Mouse (Mus musculus) liver, embryonic 15.5 days (tissue): ENCODE results near the gene P2rx6. TPM values are rescaled to one million over a fixed set of nuclear protein-coding genes. Genes with fewer than 3 reads are reported as not detected.

Experiments
- ATAC-seq: fragments of 200-750 bp; cut with Nextera tagmentation; 2 replicates; pipeline ENCODE4 v1.8.0; 2017; ENCODE audit warnings: moderate number of reproducible peaks, mild to moderate bottlenecking, moderate library complexity; ENCODE audit not compliant: insufficient read depth
- H3K27ac ChIP-seq: fragments of 300-500 bp; sonication (generic); replicated peaks from 2 replicates; pipeline ENCODE4 v1.5.1; 2015; ENCODE audit warnings: mild to moderate bottlenecking, inconsistent platforms
- H3K27me3 ChIP-seq: fragments of 300-500 bp; sonication (generic); 2 replicates; pipeline ENCODE4 v1.6.1; 2015; ENCODE audit warnings: mild to moderate bottlenecking, inconsistent platforms
- H3K36me3 ChIP-seq: fragments of 300-500 bp; sonication (generic); replicated peaks from 2 replicates; pipeline ENCODE4 v1.6.1; 2015; ENCODE audit warnings: moderate library complexity, mild to moderate bottlenecking, inconsistent platforms
- H3K4me1 ChIP-seq: fragments of 300-500 bp; sonication (generic); replicated peaks from 2 replicates; pipeline ENCODE4 v1.6.1; 2015; ENCODE audit warnings: inconsistent platforms
- H3K4me2 ChIP-seq: fragments of 300-500 bp; sonication (generic); 2 replicates; pipeline ENCODE4 v1.6.1; 2015; ENCODE audit warnings: moderate library complexity, mild to moderate bottlenecking, inconsistent platforms
- H3K4me3 ChIP-seq: fragments of 300-500 bp; sonication (generic); replicated peaks from 2 replicates; pipeline ENCODE4 v1.5.1; 2015; ENCODE audit warnings: mild to moderate bottlenecking, inconsistent platforms
- H3K9ac ChIP-seq: fragments of 300-500 bp; sonication (generic); 2 replicates; pipeline ENCODE4 v1.6.1; 2015; ENCODE audit warnings: moderate library complexity, mild to moderate bottlenecking, inconsistent platforms
- H3K9me3 ChIP-seq: fragments of 300-500 bp; sonication (generic); replicated peaks from 2 replicates; pipeline ENCODE4 v1.6.1; 2016; ENCODE audit warnings: inconsistent platforms
- WGBS: fragments of 180-500 bp; shearing (Covaris S2); methylation state at CpG from one replicate; pipeline ENCODE4 v1.1.7; 2015; ENCODE audit warnings: mixed read lengths; ENCODE audit not compliant: insufficient replicate concordance; 5-methylcytosine and 5-hydroxymethylcytosine counted together
- polyA plus RNA-seq: library from polyadenylated mRNA; unstranded; fragments of >200 nt; fragmentation: Nextera tagmentation; extraction: Ambion mirVana; gene quantifications from 2 replicates; pipeline ENCODE4 v1.2.1, GENCODE M21; 2015

Gene P2rx6
- polyA plus RNA-seq, 1 experiment from 2014 or later: 0.14 TPM

DNA sequence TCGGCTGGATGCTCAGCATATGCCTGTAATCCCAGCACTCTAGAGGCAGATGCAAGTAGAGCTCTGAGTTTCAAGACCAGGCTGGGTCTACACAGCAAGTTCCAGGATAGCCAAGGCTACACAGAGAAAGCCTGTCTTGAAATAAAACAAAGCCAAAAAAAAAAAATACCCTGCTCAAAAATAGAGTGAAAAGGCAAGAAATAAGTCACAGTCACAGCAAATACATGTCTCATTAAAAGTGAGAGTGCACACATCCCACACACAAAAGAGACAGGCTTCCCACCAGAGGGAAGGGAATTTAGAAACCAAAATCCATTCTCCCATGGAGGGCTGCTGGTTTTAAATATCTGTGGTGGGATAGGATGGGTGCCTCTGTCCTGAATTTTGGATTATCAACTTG, 1.9 kb downstream of the P2rx6 start:
- H3K36me3 ChIP-seq: no peaks in the 10 kb centered on the region
- 24% methylated on average over 1 of the region's 1 CpGs for whole genome bisulfite sequencing

DNA sequence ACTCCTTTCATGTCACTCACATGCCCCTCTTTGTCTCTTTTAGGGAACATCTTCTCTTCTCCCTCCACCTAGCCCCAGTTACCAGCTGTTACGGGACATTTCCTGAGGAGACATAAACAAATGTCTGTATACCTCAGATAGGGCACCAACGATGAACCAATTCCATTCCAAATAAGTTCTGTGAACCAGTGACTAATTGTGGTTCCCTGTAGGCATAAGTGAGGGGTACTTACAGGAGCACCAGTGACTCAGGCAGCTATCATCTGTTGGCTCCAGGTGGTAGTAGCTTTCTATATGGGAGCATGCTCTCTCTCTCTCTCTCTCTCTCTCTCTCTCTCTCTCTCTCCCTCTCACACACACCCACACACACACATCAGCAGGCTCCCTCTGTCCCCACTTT, 2.5 kb downstream of the P2rx6 start:
- no peak for ATAC-seq
- no peaks in the 10 kb centered on the region for H3K36me3 ChIP-seq
- 43% methylated on average over 2 of the region's 2 CpGs for WGBS
- H3K9me3 ChIP-seq: no peaks in the 10 kb centered on the region
- H3K27me3 ChIP-seq: peaks cover 57% of the 10 kb centered on the region
- H3K27ac ChIP-seq: no peak overlapping the region
- no peak overlapping the region for H3K4me3 ChIP-seq
- H3K9ac ChIP-seq: no peak overlapping the region
- no peak overlapping the region for H3K4me2 ChIP-seq
- peaks cover 18% of the 10 kb centered on the region for H3K4me1 ChIP-seq

More for the DNA sequence above, 1.9 kb downstream of the P2rx6 start:
- H3K4me3 ChIP-seq: no peak overlapping the region
- H3K27me3 ChIP-seq: peaks cover 60% of the 10 kb centered on the region
- peaks cover 25% of the 10 kb centered on the region for H3K4me1 ChIP-seq
- H3K27ac ChIP-seq: no peak overlapping the region
- no peaks in the 10 kb centered on the region for H3K9me3 ChIP-seq
- no peak overlapping the region for H3K9ac ChIP-seq
- no peak for ATAC-seq
- H3K4me2 ChIP-seq: no peak overlapping the region

DNA sequence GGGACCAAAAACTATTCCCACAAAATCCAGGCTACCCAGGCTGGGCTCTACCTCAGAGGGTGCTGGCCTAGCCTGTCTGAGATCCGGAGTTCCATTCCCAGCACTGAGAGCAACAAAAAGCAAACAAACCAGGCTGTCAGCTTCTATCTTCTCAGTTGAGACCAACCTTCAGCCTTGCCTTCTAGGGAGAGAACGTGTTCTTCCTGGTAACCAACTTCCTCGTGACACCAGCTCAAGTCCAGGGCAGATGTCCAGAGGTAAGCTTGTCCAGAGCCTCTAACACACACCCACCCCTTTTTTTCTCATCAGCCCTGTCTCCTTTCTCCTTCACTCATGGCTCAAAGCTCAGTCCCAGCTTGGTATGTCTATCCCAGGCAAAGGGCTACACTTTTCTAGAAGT, 3.1 kb downstream of the P2rx6 start:
- ATAC-seq: no peak
- no peak overlapping the region for H3K9ac ChIP-seq
- H3K4me2 ChIP-seq: no peak overlapping the region
- no peaks in the 10 kb centered on the region for H3K36me3 ChIP-seq
- H3K9me3 ChIP-seq: no peaks in the 10 kb centered on the region
- H3K4me3 ChIP-seq: no peak overlapping the region
- H3K4me1 ChIP-seq: peaks cover 15% of the 10 kb centered on the region
- H3K27ac ChIP-seq: no peak overlapping the region
- 30% methylated on average over 3 of the region's 3 CpGs for WGBS
- H3K27me3 ChIP-seq: peaks cover 53% of the 10 kb centered on the region

DNA sequence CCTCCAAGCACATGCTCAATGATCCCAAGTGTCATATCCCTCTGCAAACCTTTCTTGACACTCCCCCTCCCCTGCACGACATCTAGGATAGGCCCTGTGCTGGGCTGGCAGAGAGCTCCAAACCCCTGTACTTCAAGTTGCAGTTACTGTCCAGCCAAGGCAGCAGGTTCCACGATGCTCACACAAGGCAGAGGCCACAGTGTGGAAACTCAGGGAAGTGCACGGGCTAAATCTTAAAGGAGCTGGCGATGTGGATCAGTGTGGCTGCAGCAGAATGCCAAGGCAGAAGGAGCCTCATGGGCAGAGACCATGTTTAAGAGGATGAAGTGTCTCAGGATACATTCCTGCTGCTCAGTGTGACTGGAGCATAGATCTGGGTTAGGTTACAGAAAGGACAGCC, 4.5 kb downstream of the P2rx6 start:
- H3K4me2 ChIP-seq: no peak overlapping the region
- H3K27me3 ChIP-seq: peaks cover 46% of the 10 kb centered on the region
- peaks cover 9% of the 10 kb centered on the region for H3K4me1 ChIP-seq
- H3K36me3 ChIP-seq: no peaks in the 10 kb centered on the region
- 36% methylated on average over 4 of the region's 4 CpGs for WGBS
- ATAC-seq: no peak
- H3K27ac ChIP-seq: no peak overlapping the region
- H3K9ac ChIP-seq: no peak overlapping the region
- no peak overlapping the region for H3K4me3 ChIP-seq
- H3K9me3 ChIP-seq: no peaks in the 10 kb centered on the region

DNA sequence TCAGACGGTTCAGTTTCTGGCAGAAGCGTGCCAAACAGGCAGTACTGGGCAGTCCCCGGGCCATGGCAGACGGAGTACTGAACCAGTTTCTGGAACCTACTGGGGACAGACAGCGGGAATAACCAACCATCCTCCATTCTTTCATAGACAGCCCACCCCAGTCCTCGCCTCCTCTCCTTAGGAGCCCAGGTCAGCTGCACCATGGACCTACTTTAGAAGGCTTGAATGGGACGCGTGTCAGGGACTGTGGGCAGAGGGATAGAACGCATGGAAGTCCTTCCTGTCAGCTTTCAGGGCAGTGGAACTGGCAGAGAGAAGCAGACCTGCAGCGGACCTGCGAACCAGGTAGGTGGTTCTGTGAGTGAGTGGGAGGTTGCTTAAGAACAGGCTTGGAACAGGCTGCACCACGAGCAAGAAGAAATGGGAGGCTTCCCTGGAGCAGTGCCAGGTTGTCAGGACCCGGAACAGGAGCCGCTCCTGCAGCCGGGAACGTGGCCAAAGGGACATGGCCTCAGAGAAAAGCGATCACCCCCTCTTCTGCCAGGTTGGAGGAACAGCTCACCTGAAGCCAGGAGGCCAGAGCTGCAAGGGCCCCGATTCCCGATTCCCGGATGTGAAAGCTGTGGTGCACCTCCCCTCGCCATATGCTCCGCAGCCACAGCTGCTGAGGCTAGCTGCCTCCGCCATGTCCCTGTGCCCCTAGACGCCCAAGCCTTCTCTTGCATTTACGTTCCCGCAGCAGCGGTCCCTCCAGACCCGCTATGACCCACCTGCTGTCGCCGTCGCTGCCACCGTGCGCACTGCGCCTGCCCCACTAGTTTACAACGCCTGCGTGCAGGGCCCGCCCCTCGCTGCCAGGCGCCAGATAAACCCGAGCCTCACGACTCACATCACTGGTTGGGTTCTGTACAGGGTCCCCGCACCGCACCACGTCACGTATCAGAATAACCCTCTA, 14.5 kb downstream of the P2rx6 start:
- Histone ChIP-seq H3K9ac (peak overlapping the region; percentile 39; the same call in 1 of the 2 replicates), H3K27ac (no peak overlapping the region)
- peak; percentile 64 for ATAC-seq

DNA sequence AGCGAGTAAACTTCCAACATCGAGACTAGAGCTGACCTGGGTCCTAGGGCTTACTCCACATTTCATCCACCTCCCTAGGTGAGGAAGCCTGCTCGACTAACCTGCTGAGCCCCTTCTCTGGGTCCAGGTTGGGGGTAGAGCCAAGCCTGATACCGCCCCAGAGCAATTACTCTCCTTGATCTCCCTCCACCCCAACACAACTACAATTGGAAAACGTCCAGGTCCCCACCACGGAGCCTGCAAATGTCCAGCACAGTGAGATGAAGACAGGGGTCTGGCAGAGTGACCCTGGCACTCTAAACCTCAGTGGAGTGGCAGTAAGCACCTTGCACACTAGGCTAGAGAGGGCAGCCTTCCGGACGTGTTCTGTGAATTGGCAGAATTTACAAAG, 15.1 kb downstream of the P2rx6 start:
- Histone ChIP-seq H3K4me3 (peak overlapping the region; percentile 52), H3K36me3 (no peaks in the 10 kb centered on the region), H3K9ac (0 out of 2 replicates have a peak overlapping the region, but pooled peaks have one; percentile 39), H3K4me2 (peak overlapping the region; percentile 75), H3K4me1 (peaks cover 4% of the 10 kb centered on the region), H3K27me3 (peaks cover 52% of the 10 kb centered on the region), H3K27ac (no peak overlapping the region), H3K9me3 (no peaks in the 10 kb centered on the region)
- WGBS: 20% methylated on average over 8 of the region's 8 CpGs
- no peak for ATAC-seq

More for the DNA sequence above, 14.5 kb downstream of the P2rx6 start:
- Histone ChIP-seq H3K4me2 (peak overlapping the region; percentile 75), H3K27me3 (peaks cover 54% of the 10 kb centered on the region), H3K4me3 (peak overlapping the region; percentile 52), H3K9me3 (no peaks in the 10 kb centered on the region), H3K4me1 (peaks cover 4% of the 10 kb centered on the region), H3K36me3 (no peaks in the 10 kb centered on the region)
- WGBS: 12% methylated on average over 45 of the region's 45 CpGs

DNA sequence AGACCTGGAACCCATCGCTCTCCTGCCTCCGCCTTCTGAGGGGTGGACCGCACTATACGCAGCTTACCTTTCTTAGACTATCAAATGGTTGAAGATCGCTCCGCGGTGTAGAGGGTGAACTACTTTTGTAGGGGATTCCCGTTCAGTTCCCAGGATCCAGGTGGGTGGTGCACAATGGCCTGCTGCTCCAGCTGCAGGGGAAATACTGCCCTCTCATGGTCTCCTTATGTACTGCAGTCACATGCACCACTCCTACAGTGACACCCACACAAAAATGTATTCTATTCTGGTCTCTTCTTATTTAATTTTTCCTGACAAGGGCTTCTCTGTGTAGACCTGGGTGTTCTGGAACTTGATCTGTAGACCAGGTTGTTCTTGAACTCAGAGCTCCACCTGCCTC, 21.4 kb downstream of the P2rx6 start, which contains the start of gene Slc7a4:
Slc7a4 (minus strand) TSS at position 151 of the 400 bp plus-strand sequence.
- H3K4me3 ChIP-seq: no peak within 1 kb of the TSS
- H3K4me2 ChIP-seq: no peak within 1 kb of the TSS
- no peaks in the 10 kb centered on the region for H3K4me1 ChIP-seq
- H3K36me3 ChIP-seq: no peaks in the 10 kb centered on the region
- no peak within 1 kb of the TSS for H3K27ac ChIP-seq
- 26% methylated on average over 8 of the region's 8 CpGs for WGBS
- peaks cover 3% of the 10 kb centered on the region for H3K27me3 ChIP-seq
- no peak within 1 kb of the TSS for H3K9ac ChIP-seq
- no peaks in the 10 kb centered on the region for H3K9me3 ChIP-seq
- no peak for ATAC-seq

DNA sequence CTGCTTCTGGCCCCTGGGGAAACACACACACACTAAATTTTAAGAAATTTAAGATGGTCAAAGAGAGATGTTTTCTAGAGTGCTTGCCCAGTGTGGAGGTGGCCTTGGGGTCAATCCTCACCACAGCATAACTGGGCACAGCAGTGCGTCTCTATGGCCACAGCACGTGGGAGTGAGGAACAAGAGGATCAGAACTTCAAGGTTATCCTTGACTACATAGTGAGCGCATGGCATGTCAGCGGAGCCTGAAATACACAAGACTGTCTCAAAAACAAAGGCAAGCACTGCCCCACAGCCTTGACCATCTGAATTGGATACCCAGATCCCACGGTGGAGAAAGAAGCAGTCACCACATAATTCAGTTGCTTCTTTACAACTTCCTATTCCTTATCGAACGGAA, 22.9 kb downstream of the P2rx6 start:
- no peak overlapping the region for H3K4me3 ChIP-seq
- H3K4me1 ChIP-seq: no peaks in the 10 kb centered on the region
- no peak overlapping the region for H3K4me2 ChIP-seq
- WGBS: 77% methylated on average over 7 of the region's 7 CpGs
- no peaks in the 10 kb centered on the region for H3K9me3 ChIP-seq
- ATAC-seq: no peak
- no peak overlapping the region for H3K27ac ChIP-seq
- H3K27me3 ChIP-seq: no peaks in the 10 kb centered on the region
- H3K9ac ChIP-seq: no peak overlapping the region
- no peaks in the 10 kb centered on the region for H3K36me3 ChIP-seq

DNA sequence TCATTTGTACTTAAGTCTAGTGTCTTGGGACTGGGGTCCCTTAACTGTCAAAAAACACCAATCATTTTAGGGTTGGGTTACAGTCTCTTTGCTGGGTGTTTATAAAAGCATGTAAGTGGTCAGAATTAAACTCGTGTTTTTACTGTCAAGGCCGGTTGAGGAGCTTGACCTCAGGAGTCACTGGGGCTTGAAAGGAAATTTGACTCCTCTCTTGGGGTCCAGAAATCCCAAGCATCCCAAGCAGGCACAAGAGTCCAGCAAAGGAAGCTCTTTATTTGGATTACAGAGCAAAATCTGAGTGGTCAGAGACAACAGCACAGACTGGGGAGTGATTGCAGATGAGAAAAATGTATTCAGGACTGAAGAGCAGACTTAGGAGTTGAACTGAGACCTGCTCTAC, 29.0 kb downstream of the P2rx6 start:
- Histone ChIP-seq H3K9ac (no peak overlapping the region), H3K9me3 (no peaks in the 10 kb centered on the region), H3K4me2 (no peak overlapping the region), H3K36me3 (no peaks in the 10 kb centered on the region), H3K4me3 (no peak overlapping the region), H3K27ac (no peak overlapping the region), H3K27me3 (no peaks in the 10 kb centered on the region), H3K4me1 (no peaks in the 10 kb centered on the region)
- WGBS: 59% methylated on average over 2 of the region's 2 CpGs
- no peak for ATAC-seq

DNA sequence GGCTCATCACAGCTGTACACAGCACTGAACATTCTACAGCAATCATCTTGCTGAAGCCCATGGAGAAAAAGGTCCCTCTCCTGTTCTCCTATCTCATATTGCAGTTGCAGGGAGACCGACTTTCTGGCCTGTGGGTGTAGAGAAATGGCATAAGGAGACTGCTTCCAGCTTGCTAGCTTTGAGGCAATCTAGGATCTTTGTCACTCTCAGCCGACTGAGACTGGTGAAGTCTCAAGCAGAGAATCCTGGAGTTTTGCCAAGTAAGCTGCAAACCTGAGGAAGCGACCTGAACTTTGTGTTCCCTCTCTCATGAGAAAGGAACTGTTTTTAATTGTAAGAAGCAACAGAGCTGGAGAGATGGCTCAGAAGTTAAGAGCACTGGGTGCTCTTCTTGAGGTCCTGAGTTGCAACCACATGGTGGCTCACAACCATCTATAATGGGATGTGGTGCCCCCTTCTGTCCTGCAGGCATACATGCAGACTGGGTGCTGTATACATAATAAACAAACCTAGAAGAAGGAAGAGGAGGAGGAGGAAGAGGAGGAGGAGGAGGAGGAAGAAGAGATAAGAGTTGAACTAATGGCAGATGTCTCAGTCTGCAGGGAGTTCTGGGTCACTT, 39.4 kb downstream of the P2rx6 start:
- Histone ChIP-seq H3K36me3 (no peaks in the 10 kb centered on the region), H3K27me3 (peaks cover 6% of the 10 kb centered on the region; the same call in 1 of the 2 replicates), H3K4me3 (no peak overlapping the region), H3K4me2 (no peak overlapping the region), H3K27ac (no peak overlapping the region), H3K9me3 (no peaks in the 10 kb centered on the region), H3K4me1 (no peaks in the 10 kb centered on the region), H3K9ac (no peak overlapping the region)
- no peak for ATAC-seq
- 57% methylated on average over 3 of the region's 3 CpGs for WGBS

DNA sequence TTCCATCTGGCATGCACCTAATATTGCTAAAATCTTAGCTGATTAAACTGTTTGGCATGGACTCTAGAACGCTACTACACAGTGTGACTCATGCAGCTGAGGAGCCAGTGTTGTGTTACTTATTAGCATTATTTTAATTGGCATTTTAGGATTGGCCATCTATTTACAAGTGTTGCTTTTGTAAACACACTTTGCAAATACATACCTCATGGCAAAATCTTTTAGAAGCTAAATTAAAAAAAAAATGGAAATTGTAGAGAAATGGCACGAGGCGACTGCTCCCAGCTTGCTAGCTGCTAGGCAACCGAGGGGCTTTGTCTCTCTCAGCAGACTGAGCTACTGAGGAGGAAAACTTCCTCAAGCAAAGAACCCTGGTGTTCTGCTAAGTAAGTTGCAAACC, 43.3 kb downstream of the P2rx6 start:
- H3K27me3 ChIP-seq: peaks cover 6% of the 10 kb centered on the region; the same call in 1 of the 2 replicates
- H3K27ac ChIP-seq: no peak overlapping the region
- H3K4me2 ChIP-seq: no peak overlapping the region
- H3K4me3 ChIP-seq: no peak overlapping the region
- no peaks in the 10 kb centered on the region for H3K4me1 ChIP-seq
- 58% methylated on average over 4 of the region's 4 CpGs for WGBS
- no peak overlapping the region for H3K9ac ChIP-seq
- H3K9me3 ChIP-seq: no peaks in the 10 kb centered on the region
- ATAC-seq: no peak
- no peaks in the 10 kb centered on the region for H3K36me3 ChIP-seq
